Mouse (Mus musculus) spleen, adult 2 months (tissue): Measurements from ENCODE around the gene Pnliprp1.

ENCODE experiments used
- CTCF ChIP-seq: fragments of 200-500 bp; IDR thresholded peaks from 2 replicates; pipeline ENCODE4 v1.5.1; 2011; ENCODE audit warnings: mild to moderate bottlenecking, inconsistent platforms; ENCODE audit not compliant: insufficient read depth, insufficient read length, insufficient replicate concordance; ENCODE audit errors: extremely low read depth
- POLR2A ChIP-seq: fragments of 200-500 bp; IDR thresholded peaks from 2 replicates; pipeline ENCODE4 v1.6.1; 2011; ENCODE audit warnings: low read depth, low read length, inconsistent platforms

GRCm38 (mm10) chr19:58758871-58759270 lies 30.2 kb downstream of the Pnliprp1 start:
- TF ChIP-seq CTCF (no peak), POLR2A (no peak)
